ENCODE assay signal across 8 mouse cellular contexts in genomic region chr15:87101146-87101545, GRCm38 (mm10).
"Had no signal": no experiment of that assay in that cellular context is flagged by ENCODE, and none has a peak within 500 bp of the region (broad histone marks: within the 10 kb centered on the region; RNA-seq: fewer than 3 reads in every experiment).

No protein-coding gene starts in this region.

- DNase-seq: kidney, adult 2 months; kidney, postnatal 25 days; lung, adult 18-20 months; lung, postnatal 10 days; midbrain, embryonic 14.5 days; right cerebral cortex, postnatal 4 days; thymus, postnatal 25 days had no signal

- ATAC-seq: liver, embryonic 12.5 days had no signal
